Mouse (Mus musculus): Measurements from ENCODE around the gene Wdr1. TPM values are rescaled to one million over a fixed set of nuclear protein-coding genes. Genes with fewer than 3 reads are reported as not detected.

Gene Wdr1
- polyA plus RNA-seq, 1 experiment from 2014 or later, result 160 TPM

- no peak overlapping the region for H3K4me3 ChIP-seq
- DNase-seq (ENCODE audit: low spot score), result no peak
- H3K27me3 ChIP-seq (ENCODE audit: low read depth, poor library complexity, severe bottlenecking), result no peaks in the 10 kb centered on the region
- WGBS, result 73% methylated on average over 6 of the region's 6 CpGs
- H3K27ac ChIP-seq (replicated peaks), result no peak overlapping the region; the same call in 1 of the 2 replicates
- no peaks in the 10 kb centered on the region for H3K9me3 ChIP-seq (replicated peaks)
- H3K36me3 ChIP-seq, result no peaks in the 10 kb centered on the region
- H3K4me1 ChIP-seq, result no peaks in the 10 kb centered on the region
Observed at GRCm38 (mm10) chr5:38504747-38505434, 58.1 kb downstream of the Wdr1 start.

- no peak for DNase-seq (ENCODE audit: low spot score)
- WGBS, result 88% methylated on average over 1 of the region's 1 CpGs
Observed at GRCm38 (mm10) chr5:38504116-38504515, 58.9 kb downstream of the Wdr1 start.

GRCm38 (mm10) chr5:38502992-38503391 is 60.0 kb downstream of the Wdr1 start, which contains the start of gene Slc2a9:
Gene Slc2a9, minus strand, starts transcription at chr5:38503143.
- no peak for DNase-seq (ENCODE audit: low spot score)
- H3K4me3 ChIP-seq, result no peak within 1 kb of the TSS
- no peaks in the 10 kb centered on the region for H3K27me3 ChIP-seq (ENCODE audit: low read depth, poor library complexity, severe bottlenecking)
- no peaks in the 10 kb centered on the region for H3K9me3 ChIP-seq (replicated peaks)
- no peaks in the 10 kb centered on the region for H3K4me1 ChIP-seq
- no peaks in the 10 kb centered on the region for H3K36me3 ChIP-seq
- 96% methylated on average over 4 of the region's 4 CpGs for WGBS
- no peak within 1 kb of the TSS for H3K27ac ChIP-seq (replicated peaks)

More at GRCm38 (mm10) chr5:38504116-38504515, 58.9 kb downstream of the Wdr1 start:
- Histone ChIP-seq H3K27me3 (ENCODE audit: low read depth, poor library complexity, severe bottlenecking) (no peaks in the 10 kb centered on the region), H3K4me3 (no peak overlapping the region), H3K36me3 (no peaks in the 10 kb centered on the region), H3K9me3 (replicated peaks) (no peaks in the 10 kb centered on the region), H3K4me1 (no peaks in the 10 kb centered on the region), H3K27ac (replicated peaks) (no peak overlapping the region)

GRCm38 (mm10) chr5:38500043-38500442 is 63.0 kb downstream of the Wdr1 start:
- no peaks in the 10 kb centered on the region for H3K36me3 ChIP-seq
- no peaks in the 10 kb centered on the region for H3K27me3 ChIP-seq (ENCODE audit: low read depth, poor library complexity, severe bottlenecking)
- no peak overlapping the region for H3K4me3 ChIP-seq
- H3K27ac ChIP-seq (replicated peaks), result no peak overlapping the region
- H3K9me3 ChIP-seq (replicated peaks), result no peaks in the 10 kb centered on the region
- no peak for DNase-seq (ENCODE audit: low spot score)
- H3K4me1 ChIP-seq, result no peaks in the 10 kb centered on the region
- WGBS, result 92% methylated on average over 8 of the region's 8 CpGs

- Histone ChIP-seq H3K4me3 (no peak overlapping the region), H3K36me3 (no peaks in the 10 kb centered on the region), H3K27ac (replicated peaks) (no peak overlapping the region), H3K4me1 (no peaks in the 10 kb centered on the region), H3K9me3 (replicated peaks) (no peaks in the 10 kb centered on the region), H3K27me3 (ENCODE audit: low read depth, poor library complexity, severe bottlenecking) (no peaks in the 10 kb centered on the region)
- WGBS, result 86% methylated on average over 7 of the region's 7 CpGs
- DNase-seq (ENCODE audit: low spot score), result no peak
Observed at GRCm38 (mm10) chr5:38499316-38499811, 63.7 kb downstream of the Wdr1 start.

GRCm38 (mm10) chr5:38498479-38498878 is 64.5 kb downstream of the Wdr1 start:
- H3K4me3 ChIP-seq, result no peak overlapping the region
- no peaks in the 10 kb centered on the region for H3K9me3 ChIP-seq (replicated peaks)
- H3K36me3 ChIP-seq, result no peaks in the 10 kb centered on the region
- WGBS, result 80% methylated on average over 5 of the region's 5 CpGs
- no peak for DNase-seq (ENCODE audit: low spot score)
- no peaks in the 10 kb centered on the region for H3K4me1 ChIP-seq
- no peak overlapping the region for H3K27ac ChIP-seq (replicated peaks)
- H3K27me3 ChIP-seq (ENCODE audit: low read depth, poor library complexity, severe bottlenecking), result no peaks in the 10 kb centered on the region

GRCm38 (mm10) chr5:38496491-38497057 is 66.4 kb downstream of the Wdr1 start:
- H3K4me1 ChIP-seq, result no peaks in the 10 kb centered on the region
- H3K9me3 ChIP-seq (replicated peaks), result no peaks in the 10 kb centered on the region
- no peaks in the 10 kb centered on the region for H3K36me3 ChIP-seq
- H3K27me3 ChIP-seq (ENCODE audit: low read depth, poor library complexity, severe bottlenecking), result no peaks in the 10 kb centered on the region
- H3K27ac ChIP-seq (replicated peaks), result no peak overlapping the region
- 88% methylated on average over 8 of the region's 8 CpGs for WGBS
- DNase-seq (ENCODE audit: low spot score), result no peak
- H3K4me3 ChIP-seq, result no peak overlapping the region

GRCm38 (mm10) chr5:38493890-38494289 is 69.1 kb downstream of the Wdr1 start:
- H3K4me3 ChIP-seq, result no peak overlapping the region
- no peaks in the 10 kb centered on the region for H3K4me1 ChIP-seq
- H3K36me3 ChIP-seq, result no peaks in the 10 kb centered on the region
- 98% methylated on average over 6 of the region's 6 CpGs for WGBS
- no peaks in the 10 kb centered on the region for H3K27me3 ChIP-seq (ENCODE audit: low read depth, poor library complexity, severe bottlenecking)
- no peak overlapping the region for H3K27ac ChIP-seq (replicated peaks)
- H3K9me3 ChIP-seq (replicated peaks), result no peaks in the 10 kb centered on the region
- DNase-seq (ENCODE audit: low spot score), result no peak

GRCm38 (mm10) chr5:38491763-38492162 is 71.3 kb downstream of the Wdr1 start:
- Histone ChIP-seq H3K4me1 (0 out of 2 replicates have a peak, but pooled peaks cover 4% of the 10 kb centered on the region), H3K36me3 (no peaks in the 10 kb centered on the region), H3K9me3 (replicated peaks) (no peaks in the 10 kb centered on the region), H3K27ac (replicated peaks) (no peak overlapping the region), H3K27me3 (ENCODE audit: low read depth, poor library complexity, severe bottlenecking) (no peaks in the 10 kb centered on the region), H3K4me3 (no peak overlapping the region)
- 88% methylated on average over 8 of the region's 8 CpGs for WGBS
- DNase-seq (ENCODE audit: low spot score), result no peak

- H3K4me3 ChIP-seq, result no peak overlapping the region
- no peaks in the 10 kb centered on the region for H3K9me3 ChIP-seq (replicated peaks)
- no peaks in the 10 kb centered on the region for H3K36me3 ChIP-seq
- H3K27me3 ChIP-seq (ENCODE audit: low read depth, poor library complexity, severe bottlenecking), result peaks cover 5% of the 10 kb centered on the region
- H3K4me1 ChIP-seq, result 0 out of 2 replicates have a peak, but pooled peaks cover 4% of the 10 kb centered on the region
- no peak for DNase-seq (ENCODE audit: low spot score)
- no peak overlapping the region for H3K27ac ChIP-seq (replicated peaks)
- WGBS, result 90% methylated on average over 4 of the region's 4 CpGs
Observed at GRCm38 (mm10) chr5:38489739-38490138, 73.3 kb downstream of the Wdr1 start.

- H3K4me3 ChIP-seq, result no peak overlapping the region
Observed at GRCm38 (mm10) chr5:38488673-38489615, 74.1 kb downstream of the Wdr1 start.

GRCm38 (mm10) chr5:38488026-38488425 is 75.0 kb downstream of the Wdr1 start:
- peaks cover 5% of the 10 kb centered on the region for H3K27me3 ChIP-seq (ENCODE audit: low read depth, poor library complexity, severe bottlenecking)
- no peak overlapping the region for H3K27ac ChIP-seq (replicated peaks)
- WGBS, result 62% methylated on average over 6 of the region's 6 CpGs
- H3K4me1 ChIP-seq, result 0 out of 2 replicates have a peak, but pooled peaks cover 6% of the 10 kb centered on the region
- DNase-seq (ENCODE audit: low spot score), result no peak
- no peaks in the 10 kb centered on the region for H3K36me3 ChIP-seq
- no peak overlapping the region for H3K4me3 ChIP-seq
- no peaks in the 10 kb centered on the region for H3K9me3 ChIP-seq (replicated peaks)

More at GRCm38 (mm10) chr5:38488673-38489615, 74.1 kb downstream of the Wdr1 start:
- Histone ChIP-seq H3K4me1 (0 out of 2 replicates have a peak, but pooled peaks cover 6% of the 10 kb centered on the region), H3K9me3 (replicated peaks) (no peaks in the 10 kb centered on the region), H3K27me3 (ENCODE audit: low read depth, poor library complexity, severe bottlenecking) (peaks cover 5% of the 10 kb centered on the region), H3K27ac (replicated peaks) (no peak overlapping the region), H3K36me3 (no peaks in the 10 kb centered on the region)
- no peak for DNase-seq (ENCODE audit: low spot score)
- 88% methylated on average over 20 of the region's 20 CpGs for WGBS
